Mouse (Mus musculus) ES-E14 (cell line): Measurements from ENCODE around the gene Ak8.

Experiments
- CHD2 ChIP-seq: IDR thresholded peaks from 2 replicates; pipeline ENCODE4 v1.6.1; 2014; ENCODE audit warnings: mild to moderate bottlenecking, low read depth, low read length, inconsistent platforms
- HCFC1 ChIP-seq: IDR thresholded peaks from 2 replicates; pipeline ENCODE4 v1.6.1; 2012; ENCODE audit warnings: low read length, inconsistent platforms, borderline replicate concordance; ENCODE audit not compliant: insufficient read depth
- MAFK ChIP-seq: IDR thresholded peaks from 2 replicates; pipeline ENCODE4 v1.6.1; 2014; ENCODE audit warnings: mild to moderate bottlenecking, low read depth, low read length, inconsistent platforms; ENCODE audit not compliant: insufficient read depth
- ZC3H11A ChIP-seq: IDR thresholded peaks from 2 replicates; pipeline ENCODE4 v1.6.1; 2012; ENCODE audit warnings: low read depth, mild to moderate bottlenecking, inconsistent platforms, low read length, borderline replicate concordance
- ZNF384 ChIP-seq: IDR thresholded peaks from 2 replicates; pipeline ENCODE4 v1.6.1; 2012; ENCODE audit warnings: low read depth, low read length, inconsistent platforms

GRCm38 (mm10) chr2:28829265-28829664 is 129.3 kb downstream of the Ak8 start:
- TF ChIP-seq MAFK (no peak), ZC3H11A (no peak), CHD2 (no peak), HCFC1 (no peak), ZNF384 (no peak)
